ENCODE assay signal across 17 mouse cellular contexts in genomic region chr13:33199740-33200139, GRCm38 (mm10). TPM values are rescaled to one million over a fixed set of nuclear protein-coding genes. Genes with fewer than 3 reads are reported as not detected.
DNase-seq lines count a peak whose midpoint lies in the region; ATAC-seq and TF ChIP-seq lines count a peak whose summit lies in the region.
"Had no signal": no experiment of that assay in that cellular context is flagged by ENCODE, and none has a peak within 500 bp of the region (broad histone marks: within the 10 kb centered on the region; RNA-seq: fewer than 3 reads in every experiment).

No protein-coding gene starts in this region.

- no peaks in the 10 kb centered on the region for H3K4me1 ChIP-seq in cerebellum, adult 2 months (ENCODE audit: control insufficient read depth, insufficient read depth, low read length)
- H3K4me1 ChIP-seq in lung, postnatal 0 days (ENCODE audit: insufficient read depth, low read depth, low read length): no peaks in the 10 kb centered on the region
- no peaks in the 10 kb centered on the region for H3K4me1 ChIP-seq in lung, adult 2 months (ENCODE audit: control insufficient read depth, insufficient read depth, low read length)
- no peaks in the 10 kb centered on the region for H3K4me1 ChIP-seq in E14TG2a.4 (replicated peaks; ENCODE audit: low read depth, low read length)
- H3K4me1 ChIP-seq: embryonic facial prominence, embryonic 12.5 days; kidney, embryonic 15.5 days; liver, embryonic 13.5 days had no signal

- H3K9ac ChIP-seq in lung, postnatal 0 days (replicated peaks; ENCODE audit: low read depth): no peak overlapping the region
- H3K9ac ChIP-seq: embryonic facial prominence, embryonic 12.5 days; kidney, embryonic 15.5 days; liver, embryonic 13.5 days had no signal

- H3K4me3 ChIP-seq in cerebellum, adult 2 months (replicated peaks; ENCODE audit: insufficient read depth, low read depth, low read length): no peak overlapping the region
- no peak overlapping the region for H3K4me3 ChIP-seq in lung, postnatal 0 days (ENCODE audit: low read depth, low read length)
- H3K4me3 ChIP-seq in lung, adult 2 months (replicated peaks; ENCODE audit: extremely low read depth, low read depth, low read length): no peak overlapping the region
- H3K4me3 ChIP-seq in E14TG2a.4 (replicated peaks; ENCODE audit: low read length): no peak overlapping the region
- H3K4me3 ChIP-seq: embryonic facial prominence, embryonic 12.5 days; kidney, embryonic 15.5 days; liver, embryonic 13.5 days had no signal

- TF ChIP-seq POLR2A in cerebellum, adult 2 months (IDR thresholded peaks at IDR 0.05; ENCODE audit: borderline replicate concordance, insufficient read depth, low read length): no peak
- no peak for TF ChIP-seq POLR2A in lung, adult 2 months (IDR thresholded peaks at IDR 0.05; ENCODE audit: borderline replicate concordance, extremely low read depth, low read depth, low read length)

- H3K36me3 ChIP-seq in lung, postnatal 0 days (ENCODE audit: insufficient read depth, low read length): no peaks in the 10 kb centered on the region
- no peaks in the 10 kb centered on the region for H3K36me3 ChIP-seq in E14TG2a.4 (ENCODE audit: insufficient read depth, low read length)
- no peaks in the 10 kb centered on the region for H3K36me3 ChIP-seq in splenic B cell, adult 2 months (ENCODE audit: control insufficient read depth, insufficient read depth, low read length, poor library complexity, severe bottlenecking)
- H3K36me3 ChIP-seq: embryonic facial prominence, embryonic 12.5 days; kidney, embryonic 15.5 days; liver, embryonic 13.5 days had no signal

- ATAC-seq in lung, postnatal 0 days: no peak
- ATAC-seq: hindbrain, embryonic 16.5 days had no signal

- peak; percentile 10 to 13 for DNase-seq in cerebellum, postnatal 14 days
- DNase-seq in cerebellum, adult 2 months: no peak
- no peak for DNase-seq in lung, postnatal 0 days (ENCODE audit: low spot score)
- DNase-seq in lung, adult 2 months: no peak
- peak; percentile 1 for DNase-seq in splenic B cell, adult 2 months (ENCODE audit: low read depth, low spot score)
- DNase-seq in B cell, adult 2 months: no peak
- DNase-seq: gastrocnemius, postnatal 25 days; left cerebral cortex, postnatal 4 days; liver, embryonic 13.5 days; midbrain, embryonic 14.5 days; thymus, postnatal 4 days had no signal

- 70% methylated on average over 2 of the region's 2 CpGs for WGBS in cerebellum, adult 2 months
- WGBS in lung, postnatal 0 days: 61% methylated on average over 2 of the region's 2 CpGs
- 49% methylated on average over 2 of the region's 2 CpGs for WGBS in lung, adult 2 months

- no peaks in the 10 kb centered on the region for H3K27me3 ChIP-seq in cerebellum, adult 2 months (ENCODE audit: control insufficient read depth, insufficient read depth, low read length)
- H3K27me3 ChIP-seq in lung, postnatal 0 days (replicated peaks; ENCODE audit: insufficient read depth, low read length): no peaks in the 10 kb centered on the region
- H3K27me3 ChIP-seq in E14TG2a.4 (ENCODE audit: insufficient read depth, low read length): no peaks in the 10 kb centered on the region
- no peaks in the 10 kb centered on the region for H3K27me3 ChIP-seq in splenic B cell, adult 2 months (ENCODE audit: control insufficient read depth, insufficient read depth, low read length, poor library complexity, severe bottlenecking)
- H3K27me3 ChIP-seq: embryonic facial prominence, embryonic 12.5 days; kidney, embryonic 15.5 days; liver, embryonic 13.5 days had no signal

- H3K27ac ChIP-seq in cerebellum, adult 2 months (ENCODE audit: insufficient read depth, low read length): no peak overlapping the region
- H3K27ac ChIP-seq in lung, postnatal 0 days (ENCODE audit: low read length): no peak overlapping the region
- H3K27ac ChIP-seq: embryonic facial prominence, embryonic 12.5 days; kidney, embryonic 15.5 days; liver, embryonic 13.5 days had no signal

- TF ChIP-seq CTCF in cerebellum, adult 2 months (IDR thresholded peaks at IDR 0.05; ENCODE audit: borderline replicate concordance, insufficient read depth, low read depth, low read length): no peak
- 0 out of 2 replicates have a peak, but pooled peaks have one; percentile 27 for TF ChIP-seq CTCF in lung, postnatal 0 days (IDR thresholded peaks at IDR 0.05)
- no peak for TF ChIP-seq CTCF in lung, adult 2 months (IDR thresholded peaks at IDR 0.05; ENCODE audit: insufficient read depth, low read length)
- peak; percentile 38 for TF ChIP-seq CTCF in E14TG2a.4 (conservative IDR thresholded peaks at IDR 0.05; ENCODE audit: low read length)

- no peak overlapping the region for H3K4me2 ChIP-seq in lung, postnatal 0 days (replicated peaks; ENCODE audit: low read depth, low read length)
- H3K4me2 ChIP-seq: embryonic facial prominence, embryonic 12.5 days; heart, embryonic 11.5 days; kidney, embryonic 15.5 days; liver, embryonic 13.5 days had no signal

- TF ChIP-seq EP300 in lung, postnatal 0 days (IDR thresholded peaks at IDR 0.05): no peak

- H3K9me3 ChIP-seq in lung, postnatal 0 days (ENCODE audit: low read length): no peaks in the 10 kb centered on the region
- H3K9me3 ChIP-seq in E14TG2a.4 (ENCODE audit: low read length): no peaks in the 10 kb centered on the region
- H3K9me3 ChIP-seq: embryonic facial prominence, embryonic 12.5 days; kidney, embryonic 15.5 days; liver, embryonic 13.5 days had no signal

RNA-seq across cellular contexts. Expression of gene Serpinb9d, which starts 7.0 kb away (rescaled TPM):
- polyA plus RNA-seq in cerebellum, adult 2 months (2012; rRNA removed): not detected in 2 replicates
- polyA plus RNA-seq in lung, postnatal 0 days (2015; fragmentation: Nextera tagmentation; extraction: Ambion mirVana): not detected in 2 replicates
- polyA plus RNA-seq in lung, adult 2 months (2012; rRNA removed): not detected in 2 replicates
- polyA plus RNA-seq: embryonic facial prominence, embryonic 12.5 days; heart, embryonic 11.5 days; hindbrain, embryonic 16.5 days; kidney, embryonic 15.5 days; liver, embryonic 13.5 days; midbrain, embryonic 14.5 days had no signal

RNA-seq across cellular contexts. Expression of gene Serpinb9c, which starts 40.2 kb away (rescaled TPM):
- 0.08 and 0.17 TPM in 2 replicates for polyA plus RNA-seq in cerebellum, adult 2 months (2012; rRNA removed)
- not detected in 2 replicates for polyA plus RNA-seq in lung, postnatal 0 days (2015; fragmentation: Nextera tagmentation; extraction: Ambion mirVana)
- polyA plus RNA-seq in lung, adult 2 months (2012; rRNA removed): not detected in 2 replicates
- polyA plus RNA-seq: embryonic facial prominence, embryonic 12.5 days; heart, embryonic 11.5 days; hindbrain, embryonic 16.5 days; kidney, embryonic 15.5 days; liver, embryonic 13.5 days; midbrain, embryonic 14.5 days had no signal

RNA-seq across cellular contexts. Expression of gene Serpinb9e, which starts 49.7 kb away (rescaled TPM):
- polyA plus RNA-seq in cerebellum, adult 2 months (2012; rRNA removed): not detected in 2 replicates
- not detected in 2 replicates for polyA plus RNA-seq in lung, postnatal 0 days (2015; fragmentation: Nextera tagmentation; extraction: Ambion mirVana)
- not detected in 2 replicates for polyA plus RNA-seq in lung, adult 2 months (2012; rRNA removed)
- polyA plus RNA-seq: embryonic facial prominence, embryonic 12.5 days; heart, embryonic 11.5 days; hindbrain, embryonic 16.5 days; kidney, embryonic 15.5 days; liver, embryonic 13.5 days; midbrain, embryonic 14.5 days; testis, adult 2 months had no signal

Comparison
In these comparisons a context has a peak if more than half of its experiments do, and no peak if none do; other contexts are left out.
1. DNase-seq: peak in cerebellum, postnatal 14 days (2 of 2) and splenic B cell, adult 2 months (single experiment); none in cerebellum, adult 2 months (0 of 2), lung, postnatal 0 days (single experiment), lung, adult 2 months (single experiment) and B cell, adult 2 months (0 of 2).
2. CTCF ChIP-seq: peak in lung, postnatal 0 days (single experiment) and E14TG2a.4 (single experiment); none in cerebellum, adult 2 months (single experiment) and lung, adult 2 months (single experiment).